Mouse (Mus musculus): Measurements from ENCODE around the gene Atp5k. TPM values are rescaled to one million over a fixed set of nuclear protein-coding genes. Genes with fewer than 3 reads are reported as not detected.

The Atp5k gene
- polyA plus RNA-seq, 1 experiment: 233 TPM

- no peaks in the 10 kb centered on the region for H3K4me1 ChIP-seq (ENCODE audit: control insufficient read depth, insufficient read depth, low read length)
- no peak within 1 kb of the TSS for H3K27ac ChIP-seq (ENCODE audit: insufficient read depth, low read length)
- no peaks in the 10 kb centered on the region for H3K27me3 ChIP-seq (ENCODE audit: control insufficient read depth, insufficient read depth, low read length, poor library complexity, severe bottlenecking)
- H3K9ac ChIP-seq (ENCODE audit: low read depth, poor library complexity, severe bottlenecking): no peak within 1 kb of the TSS
- TF ChIP-seq POLR2A (IDR thresholded peaks at IDR 0.05; ENCODE audit: insufficient read depth, low read length) (no peak), CTCF (IDR thresholded peaks at IDR 0.05; ENCODE audit: low read depth, low read length) (no peak), EP300 (IDR thresholded peaks at IDR 0.05; ENCODE audit: insufficient read depth, low read depth, low read length) (no peak)
- H3K36me3 ChIP-seq (ENCODE audit: control insufficient read depth, insufficient read depth, low read length, poor library complexity, severe bottlenecking): no peaks in the 10 kb centered on the region
- H3K9me3 ChIP-seq (replicated peaks; ENCODE audit: control insufficient read depth, insufficient read depth, low read length, poor library complexity, severe bottlenecking): no peaks in the 10 kb centered on the region
- peak within 1 kb of the TSS; percentile 16; the same call in 1 of the 2 replicates for H3K4me3 ChIP-seq (ENCODE audit: low read depth, low read length)
Observed at GRCm38 (mm10) chr5:108388201-108388600, 46.0 kb downstream of the Atp5k start, which contains the start of gene Pde6b. TSS of gene Pde6b (plus strand) at chr5:108388391.

DNA sequence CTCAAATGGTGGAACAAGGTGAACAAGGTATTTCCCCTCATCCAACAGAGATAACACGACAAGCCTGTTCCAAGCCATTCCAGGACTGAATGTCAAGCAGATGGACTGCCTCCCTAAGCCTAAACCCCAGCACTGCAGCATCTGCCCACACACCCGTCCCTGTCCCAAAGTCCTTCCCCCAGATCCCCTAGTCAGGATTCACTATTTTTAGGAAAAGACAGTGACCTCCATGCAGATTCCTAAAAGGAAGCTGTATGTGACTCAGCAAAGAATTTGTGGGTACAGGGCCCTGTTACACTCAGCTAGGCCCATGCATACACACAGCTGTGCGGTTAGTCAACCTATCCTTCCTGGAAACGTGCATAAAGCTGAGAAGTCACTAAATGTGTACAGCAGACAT lies 47.8 kb downstream of the Atp5k start:
- Histone ChIP-seq H3K4me3 (ENCODE audit: low read depth, low read length) (no peak overlapping the region), H3K9me3 (replicated peaks; ENCODE audit: control insufficient read depth, insufficient read depth, low read length, poor library complexity, severe bottlenecking) (no peaks in the 10 kb centered on the region), H3K4me1 (ENCODE audit: control insufficient read depth, insufficient read depth, low read length) (no peaks in the 10 kb centered on the region), H3K27ac (ENCODE audit: insufficient read depth, low read length) (no peak overlapping the region), H3K9ac (ENCODE audit: low read depth, poor library complexity, severe bottlenecking) (no peak overlapping the region), H3K27me3 (ENCODE audit: control insufficient read depth, insufficient read depth, low read length, poor library complexity, severe bottlenecking) (no peaks in the 10 kb centered on the region), H3K36me3 (ENCODE audit: control insufficient read depth, insufficient read depth, low read length, poor library complexity, severe bottlenecking) (no peaks in the 10 kb centered on the region)
- no peak for TF ChIP-seq POLR2A (IDR thresholded peaks at IDR 0.05; ENCODE audit: insufficient read depth, low read length)
- no peak for TF ChIP-seq EP300 (IDR thresholded peaks at IDR 0.05; ENCODE audit: insufficient read depth, low read depth, low read length)
- TF ChIP-seq CTCF (IDR thresholded peaks at IDR 0.05; ENCODE audit: low read depth, low read length): no peak

GRCm38 (mm10) chr5:108385632-108386031 lies 48.6 kb downstream of the Atp5k start:
- H3K9me3 ChIP-seq (replicated peaks; ENCODE audit: control insufficient read depth, insufficient read depth, low read length, poor library complexity, severe bottlenecking): no peaks in the 10 kb centered on the region
- no peak overlapping the region for H3K4me3 ChIP-seq (ENCODE audit: low read depth, low read length)
- H3K27me3 ChIP-seq (ENCODE audit: control insufficient read depth, insufficient read depth, low read length, poor library complexity, severe bottlenecking): no peaks in the 10 kb centered on the region
- H3K4me1 ChIP-seq (ENCODE audit: control insufficient read depth, insufficient read depth, low read length): no peaks in the 10 kb centered on the region
- no peak overlapping the region for H3K9ac ChIP-seq (ENCODE audit: low read depth, poor library complexity, severe bottlenecking)
- no peaks in the 10 kb centered on the region for H3K36me3 ChIP-seq (ENCODE audit: control insufficient read depth, insufficient read depth, low read length, poor library complexity, severe bottlenecking)
- TF ChIP-seq EP300 (IDR thresholded peaks at IDR 0.05; ENCODE audit: insufficient read depth, low read depth, low read length) (no peak), POLR2A (IDR thresholded peaks at IDR 0.05; ENCODE audit: insufficient read depth, low read length) (no peak), CTCF (IDR thresholded peaks at IDR 0.05; ENCODE audit: low read depth, low read length) (no peak)
- no peak overlapping the region for H3K27ac ChIP-seq (ENCODE audit: insufficient read depth, low read length)

Other genes starting within 250 kb of the Atp5k start
- gene Dr1, start 165.6 kb downstream of the Atp5k start, polyA plus RNA-seq (2011; ENCODE audit: insufficient read depth, insufficient read length, low read depth, missing spikeins): 39.6 and 44.7 TPM in 2 replicates
- gene Pigg, start 121.8 kb downstream of the Atp5k start, polyA plus RNA-seq (2011; ENCODE audit: insufficient read depth, insufficient read length, low read depth, missing spikeins): 8.7 and 10.0 TPM in 2 replicates
- not detected in 2 replicates for gene Gm42517, start 66.5 kb downstream of the Atp5k start, polyA plus RNA-seq (2011; ENCODE audit: insufficient read depth, insufficient read length, low read depth, missing spikeins)
- not detected in 2 replicates for gene Pde6b, start 46.1 kb downstream of the Atp5k start, polyA plus RNA-seq (2011; ENCODE audit: insufficient read depth, insufficient read length, low read depth, missing spikeins)
- gene Mfsd7a, start 14.4 kb upstream of the Atp5k start, polyA plus RNA-seq (2011; ENCODE audit: insufficient read depth, insufficient read length, low read depth, missing spikeins): 0.62 and 0.63 TPM in 2 replicates
- 104 and 111 TPM in 2 replicates for gene Pcgf3, start 26.8 kb upstream of the Atp5k start, polyA plus RNA-seq (2011; ENCODE audit: insufficient read depth, insufficient read length, low read depth, missing spikeins)
- gene Cplx1, start 115.6 kb upstream of the Atp5k start, polyA plus RNA-seq (2011; ENCODE audit: insufficient read depth, insufficient read length, low read depth, missing spikeins): 1.2 and 1.8 TPM in 2 replicates
- 55.0 and 63.0 TPM in 2 replicates for gene Gak, start 195.3 kb upstream of the Atp5k start, polyA plus RNA-seq (2011; ENCODE audit: insufficient read depth, insufficient read length, low read depth, missing spikeins)
- gene Tmem175, start 195.3 kb upstream of the Atp5k start, polyA plus RNA-seq (2011; ENCODE audit: insufficient read depth, insufficient read length, low read depth, missing spikeins): 16.1 and 19.7 TPM in 2 replicates
- gene Idua, start 225.9 kb upstream of the Atp5k start, polyA plus RNA-seq (2011; ENCODE audit: insufficient read depth, insufficient read length, low read depth, missing spikeins): 13.8 and 17.4 TPM in 2 replicates
- 6.5 and 10.7 TPM in 2 replicates for gene Dgkq, start 235.2 kb upstream of the Atp5k start, polyA plus RNA-seq (2011; ENCODE audit: insufficient read depth, insufficient read length, low read depth, missing spikeins)
- not detected in 2 replicates for gene Slc26a1, start 241.1 kb upstream of the Atp5k start, polyA plus RNA-seq (2011; ENCODE audit: insufficient read depth, insufficient read length, low read depth, missing spikeins)

Measured in ES-Bruce4 (cell line).